Mouse (Mus musculus) forebrain, postnatal 0 days (tissue): ENCODE measurements around the gene Kcnh2. TPM values are rescaled to one million over a fixed set of nuclear protein-coding genes. Genes with fewer than 3 reads are reported as not detected.

ENCODE experiments used
- ATAC-seq: fragments of 200-750 bp; cut with Nextera tagmentation; 2 replicates; pipeline ENCODE4 v1.8.0; 2017; ENCODE audit warnings: mild to moderate bottlenecking, moderate library complexity
- DNase-seq: peaks from one replicate; pipeline ENCODE4 v3.0.0-alpha.2; 2015
- H3K27ac ChIP-seq: fragments of 300-500 bp; sonication (generic); 2 replicates; pipeline ENCODE4 v1.5.1; 2014; ENCODE audit warnings: low read depth, mild to moderate bottlenecking, antibody characterized with exemption, low read length, moderate library complexity, mixed read lengths
- H3K27me3 ChIP-seq: fragments of 300-500 bp; sonication (generic); 2 replicates; pipeline ENCODE4 v1.6.1; 2014; ENCODE audit warnings: mild to moderate bottlenecking, low read length, mixed read lengths; ENCODE audit not compliant: insufficient read depth
- H3K36me3 ChIP-seq: fragments of 300-500 bp; sonication (generic); 2 replicates; pipeline ENCODE4 v1.6.1; 2014; ENCODE audit warnings: mild to moderate bottlenecking, moderate library complexity; ENCODE audit not compliant: insufficient read depth
- H3K4me1 ChIP-seq: fragments of 300-500 bp; sonication (generic); 2 replicates; pipeline ENCODE4 v1.6.1; 2014; ENCODE audit warnings: antibody characterized with exemption; ENCODE audit not compliant: insufficient read depth
- H3K4me2 ChIP-seq: fragments of 300-500 bp; sonication (generic); 2 replicates; pipeline ENCODE4 v1.6.1; 2014; ENCODE audit warnings: low read depth, mild to moderate bottlenecking, moderate library complexity
- H3K4me3 ChIP-seq: fragments of 300-500 bp; sonication (generic); 2 replicates; pipeline ENCODE4 v1.5.1; 2014; ENCODE audit warnings: low read depth, low read length, mixed read lengths
- H3K9ac ChIP-seq: fragments of 300-500 bp; sonication (generic); 2 replicates; pipeline ENCODE4 v1.6.1; 2014; ENCODE audit warnings: mild to moderate bottlenecking
- H3K9me3 ChIP-seq: fragments of 300-500 bp; sonication (generic); 2 replicates; pipeline ENCODE4 v1.6.1; 2016; ENCODE audit warnings: low read length
- CTCF ChIP-seq: sonication (generic); IDR thresholded peaks from 2 replicates; pipeline ENCODE4 v1.5.1; 2016; ENCODE audit warnings: antibody characterized with exemption, control low read depth, low read depth
- WGBS: fragments of 180-500 bp; shearing (Covaris S2); extraction: QIAGEN DNeasy Blood & Tissue Kit; methylation state at CpG from one replicate; pipeline ENCODE4 v1.1.7; 2014; 5-methylcytosine and 5-hydroxymethylcytosine counted together
- polyA plus RNA-seq: library from polyadenylated mRNA; unstranded; fragments of >200 nt; fragmentation: Nextera tagmentation; extraction: Ambion mirVana; gene quantifications from 2 replicates; pipeline ENCODE4 v1.2.1, GENCODE M21; 2015
- total RNA-seq: library from RNA; depleted of rRNA; stranded (reverse); fragments of >200 nt; gene quantifications from 2 replicates; pipeline ENCODE4 v1.2.3, GENCODE M21; 2014

Kcnh2 gene
- total and polyA plus RNA-seq, 2 experiments from 2014 or later, result 6.8 to 21.2 TPM

DNA sequence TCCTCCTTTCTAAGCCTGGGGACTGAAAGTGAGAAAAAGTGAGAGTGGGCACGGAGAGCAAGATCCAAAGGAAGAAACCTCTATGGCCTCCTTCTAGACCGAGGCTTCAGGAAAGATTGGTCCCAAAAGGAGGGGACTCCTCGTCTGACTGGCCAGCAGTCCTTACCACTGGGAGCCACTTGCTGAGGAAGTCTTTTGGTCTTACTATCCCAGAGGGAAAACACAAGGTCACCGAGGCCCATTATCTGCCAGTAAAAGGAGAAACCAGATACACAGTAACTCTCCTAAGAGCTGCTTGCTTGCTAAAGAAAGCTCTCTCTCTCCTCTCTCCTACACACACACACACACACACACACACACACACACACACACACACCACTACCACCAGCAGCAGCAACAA, 1.9 kb upstream of the Kcnh2 start:
- 39% methylated on average over 4 of the region's 4 CpGs for WGBS
- no peak overlapping the region for H3K4me2 ChIP-seq
- no peaks in the 10 kb centered on the region for H3K9me3 ChIP-seq
- no peak overlapping the region for H3K4me3 ChIP-seq
- H3K9ac ChIP-seq, result no peak overlapping the region
- H3K36me3 ChIP-seq, result no peaks in the 10 kb centered on the region
- ATAC-seq (no peak), DNase-seq (no peak)
- peaks cover 12% of the 10 kb centered on the region; the same call in 1 of the 2 replicates for H3K4me1 ChIP-seq
- no peaks in the 10 kb centered on the region for H3K27me3 ChIP-seq
- TF ChIP-seq CTCF, result no peak
- H3K27ac ChIP-seq, result no peak overlapping the region

DNA sequence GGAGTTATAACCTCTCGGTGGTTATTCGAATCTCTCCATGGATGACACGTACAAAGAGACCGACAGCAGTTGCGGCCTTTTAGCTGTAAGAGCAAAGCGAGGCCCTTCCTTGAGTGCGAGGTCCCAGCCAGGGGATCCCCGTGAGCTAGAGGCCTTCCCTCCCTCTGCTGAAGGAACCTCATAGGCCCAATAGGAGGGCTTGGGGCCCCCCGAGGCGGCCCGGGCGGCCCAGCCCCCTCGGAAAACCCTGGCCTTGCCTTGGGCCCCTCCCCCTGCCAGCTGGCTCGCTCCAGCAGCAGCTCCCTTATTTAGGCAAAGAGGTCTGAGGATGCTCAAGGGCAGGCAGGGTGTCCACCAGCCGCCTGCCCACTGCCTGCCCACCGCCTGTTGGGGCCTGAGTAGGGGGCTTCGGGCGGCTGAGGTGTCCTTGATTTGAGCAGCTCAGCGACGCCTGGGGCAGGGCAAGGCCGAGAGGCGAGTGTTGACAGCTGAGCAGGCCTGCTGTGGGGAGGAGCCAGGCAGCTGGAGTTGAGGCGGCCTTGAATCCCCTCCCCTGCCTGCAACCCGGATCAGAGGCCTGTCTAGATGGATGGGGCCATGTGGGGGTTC, 951 bp upstream of the Kcnh2 start:
- Histone ChIP-seq H3K27me3 (no peaks in the 10 kb centered on the region), H3K36me3 (no peaks in the 10 kb centered on the region), H3K4me3 (peak overlapping the region; percentile 78), H3K4me1 (peaks cover 16% of the 10 kb centered on the region; the same call in 1 of the 2 replicates), H3K9me3 (no peaks in the 10 kb centered on the region), H3K9ac (peak overlapping the region; percentile 67), H3K4me2 (peak overlapping the region; percentile 88), H3K27ac (peak overlapping the region; percentile 73)
- 7% methylated on average over 24 of the region's 24 CpGs for WGBS
- ATAC-seq, result peak; percentile 19
- peak; percentile 29 for DNase-seq
- TF ChIP-seq CTCF, result no peak

DNA sequence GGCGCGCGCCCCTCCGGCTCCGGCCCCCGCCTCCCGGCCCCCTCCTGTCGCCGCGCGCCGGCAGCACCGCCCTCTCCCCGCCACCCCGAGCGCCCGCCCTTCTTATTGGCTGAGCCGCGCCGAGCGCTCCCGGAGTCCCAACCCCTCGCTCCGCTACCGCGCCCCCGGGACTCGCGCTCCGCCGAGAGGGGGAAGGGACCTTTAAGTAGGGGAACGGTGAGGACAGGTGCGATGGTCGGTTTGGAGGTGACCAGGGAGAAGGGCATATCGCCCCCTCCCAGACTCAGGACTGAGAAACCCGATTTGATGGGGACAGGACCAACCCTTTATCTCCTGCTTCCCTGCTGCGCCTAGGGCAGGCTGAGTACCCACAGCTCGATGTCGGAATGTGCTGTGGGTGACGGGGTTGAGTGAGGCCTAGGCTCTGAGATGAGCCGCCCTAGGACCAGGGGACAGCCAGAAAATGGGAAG, 332 bp upstream of the Kcnh2 start:
- WGBS, result 1% methylated on average over 34 of the region's 41 CpGs
- peak overlapping the region; percentile 78 for H3K4me3 ChIP-seq
- peak; percentile 94 for DNase-seq
- no peak for TF ChIP-seq CTCF
- peak overlapping the region; percentile 88 for H3K4me2 ChIP-seq
- H3K27ac ChIP-seq, result peak overlapping the region; percentile 73
- ATAC-seq, result peak; percentile 95
- H3K9me3 ChIP-seq, result no peaks in the 10 kb centered on the region
- H3K9ac ChIP-seq, result peak overlapping the region; percentile 67
- no peaks in the 10 kb centered on the region for H3K36me3 ChIP-seq
- no peaks in the 10 kb centered on the region for H3K27me3 ChIP-seq
- H3K4me1 ChIP-seq, result peaks cover 16% of the 10 kb centered on the region; the same call in 1 of the 2 replicates

DNA sequence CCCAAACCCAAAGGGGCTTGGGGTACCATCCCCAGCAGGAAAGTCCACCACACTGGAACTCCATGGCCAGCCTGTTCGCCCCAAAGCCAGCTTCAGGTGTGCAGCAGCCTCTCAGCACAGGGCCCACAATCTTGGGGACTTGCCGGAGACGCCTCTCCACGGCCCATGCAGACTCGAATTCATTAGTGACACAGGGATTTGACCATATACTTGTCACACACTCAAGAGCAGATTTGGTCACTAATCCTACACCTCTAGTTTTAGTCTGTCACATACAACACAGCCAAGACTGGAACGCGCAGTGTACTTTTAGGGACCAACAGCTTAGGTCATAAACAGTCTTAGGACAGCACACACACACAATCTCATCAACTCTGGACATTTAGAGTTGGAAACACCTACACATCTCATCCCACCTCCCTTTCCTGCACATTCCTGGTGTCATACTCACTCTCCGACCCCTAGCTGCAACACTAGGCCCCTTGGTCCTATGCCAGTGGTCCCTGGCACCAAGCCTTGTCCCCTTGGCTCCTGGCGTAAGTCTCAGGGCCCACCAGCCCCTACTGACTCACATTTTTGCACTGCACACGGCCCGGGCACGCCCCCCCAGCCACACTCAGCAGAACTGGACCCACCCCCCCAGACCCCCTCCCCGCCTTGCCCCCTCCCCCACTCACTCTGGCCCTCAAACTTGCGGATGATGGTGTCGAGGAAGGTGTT, 713 bp downstream of the Kcnh2 start:
- no peak overlapping the region; the same call in 1 of the 2 replicates for H3K27ac ChIP-seq
- peaks cover 16% of the 10 kb centered on the region; the same call in 1 of the 2 replicates for H3K4me1 ChIP-seq
- no peaks in the 10 kb centered on the region for H3K27me3 ChIP-seq
- peak overlapping the region; percentile 67 for H3K9ac ChIP-seq
- 31% methylated on average over 15 of the region's 15 CpGs for WGBS
- H3K4me2 ChIP-seq, result peak overlapping the region; percentile 88
- TF ChIP-seq CTCF, result no peak
- ATAC-seq, result no peak
- H3K4me3 ChIP-seq, result peak overlapping the region; percentile 78
- H3K36me3 ChIP-seq, result no peaks in the 10 kb centered on the region
- H3K9me3 ChIP-seq, result no peaks in the 10 kb centered on the region
- no peak for DNase-seq

DNA sequence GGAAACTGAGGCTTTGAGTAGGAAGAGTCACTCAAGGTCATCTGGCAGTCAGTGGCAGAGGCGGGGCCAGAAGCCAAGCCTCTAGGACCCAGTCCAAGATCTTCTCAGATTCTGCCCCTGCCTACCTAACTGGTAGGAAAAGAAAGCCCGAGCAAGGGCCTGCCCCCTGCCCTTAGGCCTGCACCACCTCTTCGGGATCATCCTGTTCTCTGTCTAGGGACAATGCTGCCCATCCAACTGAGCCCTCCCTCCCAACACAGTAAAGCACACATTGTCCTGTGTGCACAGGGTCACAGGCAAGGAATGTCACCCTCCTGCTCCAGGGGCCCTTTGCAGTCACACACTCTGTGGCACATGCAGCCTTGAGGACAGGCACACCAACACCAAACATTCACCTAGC, 1.3 kb downstream of the Kcnh2 start:
- DNase-seq (no peak), ATAC-seq (no peak)
- H3K4me3 ChIP-seq, result no peak overlapping the region
- H3K9ac ChIP-seq, result no peak overlapping the region
- no peaks in the 10 kb centered on the region for H3K36me3 ChIP-seq
- TF ChIP-seq CTCF, result no peak
- H3K27ac ChIP-seq, result no peak overlapping the region
- H3K4me2 ChIP-seq, result peak overlapping the region; percentile 88
- H3K4me1 ChIP-seq, result peaks cover 16% of the 10 kb centered on the region; the same call in 1 of the 2 replicates
- H3K27me3 ChIP-seq, result no peaks in the 10 kb centered on the region
- WGBS, result 63% methylated on average over 3 of the region's 3 CpGs
- no peaks in the 10 kb centered on the region for H3K9me3 ChIP-seq

DNA sequence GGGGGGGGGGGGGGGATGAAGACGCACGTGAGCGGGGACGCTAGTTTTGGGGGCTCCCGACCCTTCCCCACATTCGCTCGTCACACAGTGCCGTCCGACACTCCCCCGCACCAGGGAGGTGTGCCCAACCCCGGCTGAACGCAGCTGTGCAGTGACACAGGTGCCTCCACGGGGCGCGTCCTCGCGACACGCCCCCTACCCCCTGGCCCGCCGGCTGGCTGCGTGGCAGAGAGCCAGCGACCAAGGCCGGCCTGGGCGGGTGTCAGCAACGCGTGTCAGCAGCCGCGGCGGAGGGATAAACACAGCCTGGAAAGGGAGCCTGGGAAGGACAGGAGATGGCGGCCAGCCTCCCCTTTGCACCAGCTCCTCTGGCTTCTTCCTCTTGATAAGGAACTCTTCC, 2.9 kb downstream of the Kcnh2 start:
- Histone ChIP-seq H3K4me3 (peak overlapping the region; percentile 55), H3K27me3 (no peaks in the 10 kb centered on the region), H3K36me3 (no peaks in the 10 kb centered on the region), H3K9ac (peak overlapping the region; percentile 60), H3K9me3 (no peaks in the 10 kb centered on the region), H3K27ac (no peak overlapping the region), H3K4me2 (peak overlapping the region; percentile 99), H3K4me1 (peaks cover 30% of the 10 kb centered on the region)
- DNase-seq (peak; percentile 33), ATAC-seq (no peak)
- WGBS, result 2% methylated on average over 28 of the region's 30 CpGs
- TF ChIP-seq CTCF, result no peak

DNA sequence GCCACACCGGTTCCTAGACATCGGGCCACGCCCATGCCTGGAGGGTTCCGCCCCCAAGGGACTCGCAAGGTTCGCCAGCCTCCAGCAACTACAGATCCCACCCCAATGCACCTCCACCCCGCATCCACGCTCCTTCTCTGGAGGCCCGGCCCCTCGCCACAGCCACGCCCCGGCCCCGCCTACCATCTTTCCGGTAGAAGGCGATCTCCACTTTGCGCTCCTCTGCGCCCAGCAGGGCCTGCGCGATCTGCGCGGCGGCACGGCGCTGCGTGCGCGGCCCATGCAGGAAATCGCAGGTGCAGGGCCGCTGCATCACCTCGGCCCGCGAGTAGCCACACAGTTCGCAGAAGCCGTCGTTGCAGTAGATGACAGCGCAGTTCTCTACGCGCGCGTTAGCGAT, 3.3 kb downstream of the Kcnh2 start:
- DNase-seq, result peak; percentile 56
- WGBS, result 4% methylated on average over 41 of the region's 41 CpGs
- no peak for TF ChIP-seq CTCF
- H3K4me3 ChIP-seq, result peak overlapping the region; percentile 55
- peak overlapping the region; percentile 99 for H3K4me2 ChIP-seq
- no peaks in the 10 kb centered on the region for H3K36me3 ChIP-seq
- peak overlapping the region; percentile 60 for H3K9ac ChIP-seq
- peak; percentile 7; the same call in 1 of the 2 replicates for ATAC-seq
- H3K9me3 ChIP-seq, result no peaks in the 10 kb centered on the region
- peaks cover 31% of the 10 kb centered on the region for H3K4me1 ChIP-seq
- H3K27ac ChIP-seq, result no peak overlapping the region
- no peaks in the 10 kb centered on the region for H3K27me3 ChIP-seq
